Mouse (Mus musculus) myocyte (in vitro differentiated cells): ENCODE data around the gene Fscn1. TPM values are rescaled to one million over a fixed set of nuclear protein-coding genes. Genes with fewer than 3 reads are reported as not detected.

Experiments used
- H3K27me3 ChIP-seq: one replicate; pipeline ENCODE4 v1.6.1; 2011; ENCODE audit not compliant: control insufficient read depth, insufficient read depth, insufficient read length
- H3K36me3 ChIP-seq: one replicate; pipeline ENCODE4 v1.6.1; 2011; ENCODE audit not compliant: control insufficient read depth, insufficient read depth
- H3K4me2 ChIP-seq: one replicate; pipeline ENCODE4 v1.6.1; 2011; ENCODE audit warnings: low read depth, control low read depth
- H3K4me3 ChIP-seq: one replicate; pipeline ENCODE4 v1.5.1; 2011; ENCODE audit warnings: mild to moderate bottlenecking, control low read depth, moderate library complexity
- H3K79me2 ChIP-seq: one replicate; pipeline ENCODE4 v1.6.1; 2011; ENCODE audit not compliant: control insufficient read depth, insufficient read depth
- H3ac ChIP-seq: one replicate; pipeline ENCODE4 v1.6.1; 2011; ENCODE audit not compliant: control insufficient read depth, insufficient read length
- CEBPB ChIP-seq: IDR thresholded peaks from 2 replicates; pipeline ENCODE4 v1.6.1; 2011; ENCODE audit warnings: mild to moderate bottlenecking, moderate library complexity; ENCODE audit not compliant: poor library complexity, insufficient read depth, severe bottlenecking
- E2F4 ChIP-seq: IDR thresholded peaks from one replicate; pipeline ENCODE4 v1.6.1; 2011; ENCODE audit warnings: mild to moderate bottlenecking, control low read depth, moderate library complexity; ENCODE audit not compliant: insufficient read depth
- MAX ChIP-seq: IDR thresholded peaks from one replicate; pipeline ENCODE4 v1.6.1; 2011; ENCODE audit warnings: low read depth, mild to moderate bottlenecking, control low read depth
- MYOD1 ChIP-seq, 3 experiments: IDR thresholded peaks; one replicate each; pipeline ENCODE4 v1.6.1; 2011; ENCODE audit warnings: control low read depth in 2 of 3, low read depth in 2 of 3, mild to moderate bottlenecking in 2 of 3, moderate library complexity in 1 of 3; ENCODE audit not compliant: insufficient read length in 2 of 3, control insufficient read depth in 1 of 3
- MYOG ChIP-seq, 3 experiments: IDR thresholded peaks; one replicate each; pipeline ENCODE4 v1.6.1; 2011; ENCODE audit warnings: control low read depth in 2 of 3, low read depth in 2 of 3, mild to moderate bottlenecking in 2 of 3; ENCODE audit not compliant: insufficient read length in 2 of 3, control insufficient read depth in 1 of 3, insufficient read depth in 1 of 3
- POLR2A ChIP-seq: IDR thresholded peaks from one replicate; pipeline ENCODE4 v1.6.1; 2011; ENCODE audit warnings: low read depth, mild to moderate bottlenecking, control low read depth, moderate library complexity; ENCODE audit not compliant: insufficient read length
- POLR2AphosphoS2 ChIP-seq: IDR thresholded peaks from one replicate; pipeline ENCODE4 v1.6.1; 2011; ENCODE audit warnings: low read depth, control low read depth; ENCODE audit not compliant: insufficient read length
- REST ChIP-seq: IDR thresholded peaks from one replicate; pipeline ENCODE4 v1.6.1; 2011; ENCODE audit warnings: mild to moderate bottlenecking, control low read depth, moderate library complexity; ENCODE audit not compliant: insufficient read depth, insufficient read length
- SRF ChIP-seq: IDR thresholded peaks from one replicate; pipeline ENCODE4 v1.6.1; 2011; ENCODE audit warnings: low read depth; ENCODE audit not compliant: control insufficient read depth, insufficient read length
- TCF12 ChIP-seq: IDR thresholded peaks from one replicate; pipeline ENCODE4 v1.6.1; 2011; ENCODE audit warnings: mild to moderate bottlenecking, control low read depth; ENCODE audit not compliant: poor library complexity, insufficient read depth, severe bottlenecking
- TCF3 ChIP-seq: IDR thresholded peaks from one replicate; pipeline ENCODE4 v1.6.1; 2011; ENCODE audit warnings: low read depth, control low read depth; ENCODE audit not compliant: insufficient read length
- USF1 ChIP-seq: IDR thresholded peaks from one replicate; pipeline ENCODE4 v1.6.1; 2011; ENCODE audit warnings: low read depth, mild to moderate bottlenecking, control low read depth, moderate library complexity
- polyA plus RNA-seq: library from polyadenylated mRNA; unstranded; fragments of >200 nt; fragmentation: generic; extraction: Trizol; gene quantifications from one replicate; pipeline ENCODE4 v1.2.1, GENCODE M21; 2012; ENCODE audit warnings: missing spikeins

Fscn1 gene
- polyA plus RNA-seq, 1 experiment, result 180 TPM

DNA sequence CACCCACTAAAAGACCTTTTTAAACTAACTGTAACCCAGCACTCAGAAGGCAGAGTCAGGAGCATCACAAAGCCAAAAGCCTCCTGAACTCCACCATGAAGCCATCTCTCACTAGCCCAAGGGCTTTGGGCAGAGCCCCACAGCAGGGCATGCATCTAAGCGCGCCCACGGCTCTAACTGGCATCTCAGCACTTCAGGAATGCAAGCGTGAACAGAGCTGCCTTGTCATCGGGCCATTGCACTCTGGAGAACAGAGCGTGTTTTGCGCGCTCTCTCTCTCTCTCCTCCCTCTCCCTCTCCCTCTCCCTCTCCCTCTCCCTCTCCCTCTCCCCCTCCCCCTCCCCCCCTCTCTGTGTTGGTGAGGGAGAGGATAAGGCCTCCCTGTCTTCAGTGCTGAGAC, 23.0 kb downstream of the Fscn1 start:
- Histone ChIP-seq H3K36me3 (no peaks in the 10 kb centered on the region), H3K79me2 (no peaks in the 10 kb centered on the region), H3K4me3 (no peak overlapping the region), H3ac (no peak overlapping the region), H3K4me2 (no peak overlapping the region), H3K27me3 (no peaks in the 10 kb centered on the region)
- no peak for TF ChIP-seq SRF
- no peak for TF ChIP-seq USF1
- no peak for TF ChIP-seq REST
- TF ChIP-seq E2F4, result no peak
- no peak for TF ChIP-seq CEBPB
- TF ChIP-seq MYOG (IDR thresholded peaks at IDR 0.05; ENCODE audit: control insufficient read depth in 1 of 3, insufficient read depth in 1 of 3, insufficient read length in 2 of 3, low read depth in 2 of 3), result no peak
- no peak for TF ChIP-seq MAX

GRCm38 (mm10) chr5:142984271-142984670, 24.1 kb downstream of the Fscn1 start:
- no peak for TF ChIP-seq POLR2AphosphoS2
- no peak for TF ChIP-seq MYOD1 (IDR thresholded peaks at IDR 0.05; ENCODE audit: control insufficient read depth in 1 of 3, insufficient read length in 2 of 3, low read depth in 2 of 3)
- TF ChIP-seq REST, result no peak
- H3K4me2 ChIP-seq, result no peak overlapping the region
- no peaks in the 10 kb centered on the region for H3K27me3 ChIP-seq
- no peaks in the 10 kb centered on the region for H3K79me2 ChIP-seq
- H3K4me3 ChIP-seq, result no peak overlapping the region
- H3ac ChIP-seq, result no peak overlapping the region
- H3K36me3 ChIP-seq, result no peaks in the 10 kb centered on the region

- no peaks in the 10 kb centered on the region for H3K27me3 ChIP-seq
- no peak overlapping the region for H3K4me2 ChIP-seq
- peaks cover 7% of the 10 kb centered on the region for H3K36me3 ChIP-seq
Observed at GRCm38 (mm10) chr5:142988520-142988919, 28.4 kb downstream of the Fscn1 start.

DNA sequence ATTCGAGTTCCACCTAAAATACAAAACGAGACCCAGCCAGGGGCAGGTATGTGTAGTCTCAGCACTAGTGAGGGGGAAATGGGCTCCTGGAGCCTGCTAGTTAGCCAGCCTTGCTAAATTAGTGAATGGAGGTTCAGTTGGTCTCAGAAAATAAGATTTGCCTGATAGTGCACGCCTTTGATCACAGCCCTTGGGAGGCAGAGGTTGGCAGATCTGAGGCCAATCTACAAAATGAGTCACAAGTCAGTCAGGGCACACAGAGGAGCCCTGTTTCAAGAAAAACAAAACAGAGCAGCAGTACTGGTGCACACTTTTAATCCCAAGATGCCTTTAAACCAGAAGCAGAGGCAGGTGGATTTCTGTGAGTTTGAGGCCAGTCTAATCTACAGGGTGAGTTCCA, 29.0 kb downstream of the Fscn1 start:
- Histone ChIP-seq H3K79me2 (no peaks in the 10 kb centered on the region), H3K36me3 (peaks cover 7% of the 10 kb centered on the region), H3K4me3 (no peak overlapping the region), H3K4me2 (no peak overlapping the region), H3K27me3 (no peaks in the 10 kb centered on the region), H3ac (no peak overlapping the region)
- TF ChIP-seq POLR2AphosphoS2 (no peak), POLR2A (no peak), TCF12 (no peak), E2F4 (no peak), USF1 (no peak), CEBPB (no peak), MYOD1 (IDR thresholded peaks at IDR 0.05; ENCODE audit: control insufficient read depth in 1 of 3, insufficient read length in 2 of 3, low read depth in 2 of 3) (no peak), SRF (no peak), TCF3 (no peak), REST (no peak), MAX (no peak), MYOG (IDR thresholded peaks at IDR 0.05; ENCODE audit: control insufficient read depth in 1 of 3, insufficient read depth in 1 of 3, insufficient read length in 2 of 3, low read depth in 2 of 3) (no peak)

More at GRCm38 (mm10) chr5:142988520-142988919, 28.4 kb downstream of the Fscn1 start:
- Histone ChIP-seq H3K4me3 (no peak overlapping the region), H3ac (no peak overlapping the region), H3K79me2 (no peaks in the 10 kb centered on the region)
- TF ChIP-seq POLR2AphosphoS2, result no peak
- no peak for TF ChIP-seq MYOD1 (IDR thresholded peaks at IDR 0.05; ENCODE audit: control insufficient read depth in 1 of 3, insufficient read length in 2 of 3, low read depth in 2 of 3)
- no peak for TF ChIP-seq TCF3
- TF ChIP-seq MYOG (IDR thresholded peaks at IDR 0.05; ENCODE audit: control insufficient read depth in 1 of 3, insufficient read depth in 1 of 3, insufficient read length in 2 of 3, low read depth in 2 of 3), result peak in 1 of 3 experiments; percentile 9

DNA sequence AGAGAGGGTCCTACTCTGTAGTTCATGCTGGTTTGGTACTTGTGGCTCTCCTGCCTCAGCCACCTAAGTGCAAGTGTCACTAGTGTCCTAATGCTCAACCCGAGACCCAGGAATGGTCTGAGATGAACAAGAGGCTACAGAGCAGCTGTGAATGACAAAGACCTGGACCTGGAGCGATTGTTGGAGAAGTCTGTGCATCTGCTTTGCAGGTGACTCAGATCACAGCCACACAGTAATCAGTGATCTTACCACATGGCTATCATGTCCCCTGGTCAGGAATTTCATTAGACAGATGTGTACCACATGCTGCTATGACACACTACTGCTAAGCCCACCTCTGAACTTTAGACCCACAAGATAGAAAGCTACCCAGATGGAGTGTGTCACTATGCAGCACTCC, 34.6 kb downstream of the Fscn1 start:
- Histone ChIP-seq H3K36me3 (peaks cover 18% of the 10 kb centered on the region), H3K4me3 (no peak overlapping the region), H3K4me2 (no peak overlapping the region), H3K27me3 (no peaks in the 10 kb centered on the region), H3ac (no peak overlapping the region), H3K79me2 (peaks cover 27% of the 10 kb centered on the region)
- TF ChIP-seq USF1, result no peak
- TF ChIP-seq MYOD1 (IDR thresholded peaks at IDR 0.05; ENCODE audit: control insufficient read depth in 1 of 3, insufficient read length in 2 of 3, low read depth in 2 of 3), result peak in 2 of 3 experiments; percentile 3 to 49
- no peak for TF ChIP-seq TCF12

DNA sequence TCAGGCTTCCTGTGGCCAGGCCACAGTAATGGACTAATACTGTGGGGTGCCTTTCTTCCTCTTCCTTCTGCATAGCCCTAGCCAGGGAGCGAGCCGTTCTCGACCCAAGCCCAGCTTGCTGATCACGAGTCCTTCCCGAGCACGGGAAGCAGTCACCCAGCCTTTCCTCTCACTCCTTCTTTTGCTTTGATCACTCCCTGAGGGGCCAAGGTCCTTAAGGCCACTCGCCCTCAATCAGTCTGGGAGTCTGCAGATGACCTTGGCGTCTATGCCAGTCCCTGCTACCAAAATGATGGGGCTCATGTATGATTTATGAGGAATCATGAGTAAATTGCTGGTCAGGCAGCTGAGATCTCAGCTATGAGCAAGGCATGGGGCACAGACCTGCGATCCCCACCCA, 37.4 kb downstream of the Fscn1 start:
- Histone ChIP-seq H3K79me2 (peaks cover 27% of the 10 kb centered on the region), H3K36me3 (peaks cover 18% of the 10 kb centered on the region), H3K4me3 (no peak overlapping the region), H3ac (no peak overlapping the region), H3K4me2 (peak overlapping the region; percentile 83), H3K27me3 (no peaks in the 10 kb centered on the region)
- TF ChIP-seq MAX (no peak), USF1 (no peak)
